Mouse (Mus musculus) ES-E14 (cell line): ENCODE results near the gene Bcl9. TPM values are rescaled to one million over a fixed set of nuclear protein-coding genes. Genes with fewer than 3 reads are reported as not detected.

Experiments
- DNase-seq: peaks from one replicate; pipeline ENCODE4 v3.0.0-alpha.2; 2013; ENCODE audit warnings: low read depth, low spot score
- H3K27ac ChIP-seq: 2 replicates; pipeline ENCODE4 v1.5.1; 2012; ENCODE audit warnings: low read depth, mild to moderate bottlenecking, low read length, moderate library complexity, mixed read lengths; ENCODE audit not compliant: poor library complexity, insufficient read depth, severe bottlenecking
- H3K36me3 ChIP-seq: 2 replicates; pipeline ENCODE4 v1.6.1; 2012; ENCODE audit warnings: mild to moderate bottlenecking, low read length, moderate library complexity, mixed read lengths; ENCODE audit not compliant: control insufficient read depth, poor library complexity, insufficient read depth, severe bottlenecking
- H3K4me1 ChIP-seq, 2 experiments: fragments of 150-350 bp in 1 of 2; sonication (generic) in 1 of 2; 2 replicates each; pipeline ENCODE4 v1.6.1; 2012; ENCODE audit warnings: low read length in 2 of 2, mild to moderate bottlenecking in 1 of 2, mixed read lengths in 1 of 2; ENCODE audit not compliant: control insufficient read depth in 2 of 2, insufficient read depth in 2 of 2, poor library complexity in 1 of 2
- H3K4me3 ChIP-seq, 2 experiments: fragments of 150-350 bp in 1 of 2; sonication (generic) in 1 of 2; 2 replicates each; pipeline ENCODE4 v1.5.1; 2012; ENCODE audit warnings: low read length in 2 of 2, low read depth in 1 of 2, mild to moderate bottlenecking in 1 of 2, mixed read lengths in 1 of 2; ENCODE audit not compliant: insufficient read depth in 1 of 2, poor library complexity in 1 of 2, severe bottlenecking in 1 of 2
- H3K9ac ChIP-seq: 2 replicates; pipeline ENCODE4 v1.6.1; 2012; ENCODE audit warnings: low read depth, mild to moderate bottlenecking, low read length, mixed read lengths; ENCODE audit not compliant: poor library complexity, insufficient read depth, severe bottlenecking
- H3K9me3 ChIP-seq: fragments of 150-350 bp; sonication (generic); 2 replicates; pipeline ENCODE4 v1.6.1; 2012; ENCODE audit warnings: low read depth, mild to moderate bottlenecking, low read length; ENCODE audit not compliant: control insufficient read depth, insufficient read depth
- CHD2 ChIP-seq: IDR thresholded peaks from 2 replicates; pipeline ENCODE4 v1.6.1; 2014; ENCODE audit warnings: mild to moderate bottlenecking, low read depth, low read length, inconsistent platforms
- HCFC1 ChIP-seq: IDR thresholded peaks from 2 replicates; pipeline ENCODE4 v1.6.1; 2012; ENCODE audit warnings: low read length, inconsistent platforms, borderline replicate concordance; ENCODE audit not compliant: insufficient read depth
- MAFK ChIP-seq: IDR thresholded peaks from 2 replicates; pipeline ENCODE4 v1.6.1; 2014; ENCODE audit warnings: mild to moderate bottlenecking, low read depth, low read length, inconsistent platforms; ENCODE audit not compliant: insufficient read depth
- ZC3H11A ChIP-seq: IDR thresholded peaks from 2 replicates; pipeline ENCODE4 v1.6.1; 2012; ENCODE audit warnings: low read depth, mild to moderate bottlenecking, inconsistent platforms, low read length, borderline replicate concordance
- ZNF384 ChIP-seq: IDR thresholded peaks from 2 replicates; pipeline ENCODE4 v1.6.1; 2012; ENCODE audit warnings: low read depth, low read length, inconsistent platforms
- in situ Hi-C, 2 experiments: fragments of 600-800 bp; cut with MboI; formaldehyde crosslinking; loops; one replicate each; pipeline ENCODE4 v1.15.1; 2025; ENCODE audit warnings: low sequenced_read_pairs in 2 of 2, inconsistent platforms in 1 of 2; ENCODE audit not compliant: unreplicated experiment in 2 of 2
- total RNA-seq: library from RNA; depleted of rRNA; stranded (reverse); fragments of 300-350 nt; gene quantifications from 2 replicates; pipeline ENCODE4 v1.2.3, GENCODE M21; 2012

Bcl9 gene
- total RNA-seq, 1 experiment: 8.1 TPM

DNA sequence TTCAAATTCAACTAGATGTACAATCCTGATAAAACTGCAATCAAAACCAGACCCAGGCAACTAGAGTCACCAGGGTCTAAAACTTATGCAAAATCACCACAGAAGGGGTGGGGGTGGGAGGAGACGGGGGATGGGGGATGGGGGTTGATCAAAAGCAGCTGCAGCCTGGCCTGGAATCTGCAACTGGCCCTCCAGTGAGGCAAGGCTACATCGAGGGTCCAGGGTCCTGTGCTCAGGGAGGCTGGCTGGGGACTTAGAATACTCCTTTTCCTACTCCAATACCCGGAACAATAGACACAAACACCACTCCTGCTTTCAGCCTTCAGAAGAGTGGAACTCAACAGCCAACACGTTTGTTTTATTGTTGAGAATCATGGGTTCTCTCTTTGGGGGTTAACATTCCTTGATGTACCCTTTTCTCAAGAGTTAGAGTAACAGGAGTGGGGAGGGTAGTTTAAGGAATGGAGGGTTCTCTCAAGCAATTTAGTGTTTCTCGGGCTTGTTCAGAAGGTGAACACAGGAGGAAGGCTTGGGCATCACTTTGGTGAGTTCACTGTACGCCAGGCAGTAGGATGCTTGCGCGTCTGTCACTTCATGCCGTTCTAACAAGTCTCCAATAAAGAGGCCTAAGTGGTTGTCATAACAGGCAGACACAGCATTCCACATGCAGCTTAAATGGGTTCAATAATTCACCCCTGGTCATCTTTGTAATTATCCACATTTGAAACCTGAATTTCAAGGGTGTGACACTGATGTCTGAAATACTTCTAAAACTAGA, 43.7 kb downstream of the Bcl9 start:
- TF ChIP-seq ZC3H11A (no peak), CHD2 (no peak), ZNF384 (no peak)
- Histone ChIP-seq H3K4me1 (peaks cover 0 to 15% of the 10 kb centered on the region in 2 experiments), H3K9ac (no peak overlapping the region), H3K4me3 (no peak overlapping the region), H3K36me3 (no peaks in the 10 kb centered on the region), H3K9me3 (no peaks in the 10 kb centered on the region), H3K27ac (no peak overlapping the region)
- DNase-seq: no peak
- in situ Hi-C loops: no loop called here

DNA sequence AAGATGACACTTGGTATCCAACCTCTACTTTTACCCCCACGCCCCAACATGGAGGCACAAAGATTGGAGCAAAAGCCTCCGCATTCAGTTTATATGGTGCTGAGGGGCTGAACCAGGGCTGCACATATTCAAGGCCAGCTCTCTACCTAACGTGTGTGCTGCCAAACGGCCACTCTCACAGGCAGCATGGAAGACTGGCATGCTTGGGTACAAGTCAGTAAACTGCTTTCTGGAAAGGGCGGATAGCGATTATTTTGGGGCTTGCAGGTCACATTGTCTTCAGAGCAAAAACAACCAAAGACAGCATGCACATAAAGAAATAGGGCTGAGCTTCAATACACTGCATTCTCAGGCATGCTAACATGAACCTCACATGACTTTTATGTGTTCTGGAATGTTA, 44.8 kb downstream of the Bcl9 start:
- in situ Hi-C loops: no loop called here
- no peak overlapping the region for H3K27ac ChIP-seq

GRCm38 (mm10) chr3:97242629-97243167, 55.0 kb downstream of the Bcl9 start:
- no peak for TF ChIP-seq HCFC1
- DNase-seq: no peak
- in situ Hi-C loops: no loop called here
- Histone ChIP-seq H3K4me3 (no peak overlapping the region), H3K36me3 (no peaks in the 10 kb centered on the region), H3K27ac (no peak overlapping the region), H3K9me3 (no peaks in the 10 kb centered on the region), H3K9ac (no peak overlapping the region), H3K4me1 (peaks cover 0 to 9% of the 10 kb centered on the region in 2 experiments; a peak in 1 of 4 replicates)

More for the DNA sequence above, 44.8 kb downstream of the Bcl9 start:
- Histone ChIP-seq H3K4me3 (no peak overlapping the region), H3K4me1 (peaks cover 0 to 15% of the 10 kb centered on the region in 2 experiments), H3K9ac (no peak overlapping the region), H3K9me3 (no peaks in the 10 kb centered on the region), H3K36me3 (no peaks in the 10 kb centered on the region)
- TF ChIP-seq HCFC1: no peak
- TF ChIP-seq CHD2: no peak
- TF ChIP-seq ZC3H11A: no peak
- TF ChIP-seq MAFK: no peak
- no peak for TF ChIP-seq ZNF384
- DNase-seq: no peak

- no peaks in the 10 kb centered on the region for H3K36me3 ChIP-seq
- DNase-seq: no peak
- TF ChIP-seq MAFK (no peak), CHD2 (no peak), ZC3H11A (no peak), HCFC1 (no peak), ZNF384 (no peak)
- no peaks in the 10 kb centered on the region for H3K9me3 ChIP-seq
- no peak overlapping the region for H3K4me3 ChIP-seq
- H3K9ac ChIP-seq: no peak overlapping the region
- no peak overlapping the region for H3K27ac ChIP-seq
- in situ Hi-C loops: no loop called here
- H3K4me1 ChIP-seq: peaks cover 0 to 10% of the 10 kb centered on the region in 2 experiments; a peak in 1 of 4 replicates
Observed at GRCm38 (mm10) chr3:97241826-97242225, 55.9 kb downstream of the Bcl9 start.

DNA sequence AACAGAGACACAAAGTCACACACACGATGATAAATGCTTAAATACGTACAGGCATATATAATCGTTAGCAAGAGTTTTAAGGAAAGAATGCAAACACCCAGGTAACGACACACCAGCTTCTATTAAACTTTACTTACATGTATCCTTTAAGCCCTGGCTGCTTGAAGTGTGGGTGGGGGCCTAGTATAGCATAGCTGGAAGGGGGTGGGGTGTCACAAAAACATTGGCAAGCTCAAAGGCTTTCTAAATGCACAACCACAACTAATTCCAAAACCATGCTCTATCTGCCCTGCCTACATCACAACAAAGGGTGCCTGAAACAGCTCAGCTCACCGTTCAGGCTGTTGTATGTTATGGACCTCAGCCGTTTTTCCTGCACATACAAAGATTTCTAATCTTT, 57.9 kb downstream of the Bcl9 start:
- Histone ChIP-seq H3K9me3 (no peaks in the 10 kb centered on the region), H3K9ac (no peak overlapping the region), H3K27ac (no peak overlapping the region), H3K4me1 (peaks cover 0 to 12% of the 10 kb centered on the region in 2 experiments; a peak in 1 of 4 replicates), H3K4me3 (no peak overlapping the region), H3K36me3 (no peaks in the 10 kb centered on the region)
- TF ChIP-seq ZNF384 (no peak), MAFK (no peak), CHD2 (no peak), HCFC1 (no peak), ZC3H11A (no peak)
- in situ Hi-C loops: no loop called here
- DNase-seq: no peak
